Mouse (Mus musculus): ENCODE measurements around the gene Trmt44. TPM values are rescaled to one million over a fixed set of nuclear protein-coding genes. Genes with fewer than 3 reads are reported as not detected.

Trmt44 gene
- polyA plus RNA-seq, 1 experiment from 2014 or later: 6.9 TPM

DNA sequence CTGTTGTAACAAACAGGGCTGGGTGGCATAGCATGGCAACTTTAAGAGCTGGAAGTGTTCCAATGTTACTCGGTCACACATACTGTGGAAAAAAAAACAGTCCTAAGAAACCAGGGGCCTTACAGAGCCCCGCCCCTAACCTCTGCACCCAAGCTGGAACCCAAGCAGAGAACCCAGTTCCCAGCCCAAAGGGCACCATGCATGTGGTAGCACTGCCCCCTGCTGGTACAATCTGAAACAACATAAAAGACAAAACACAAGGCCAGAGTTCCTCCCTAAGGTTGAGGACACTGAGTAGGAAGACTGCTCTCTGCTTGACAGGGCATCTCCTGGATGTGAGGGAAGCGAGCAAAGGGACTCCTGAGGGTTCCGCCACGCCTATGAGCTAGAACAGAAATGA lies 64.3 kb downstream of the Trmt44 start:
- ATAC-seq (replicated peaks; ENCODE audit: insufficient number of reproducible peaks, low FRiP score, low TSS enrichment, low read depth) (no peak), DNase-seq (ENCODE audit: low spot score) (peak; percentile 83)
- Histone ChIP-seq H3K27me3 (ENCODE audit: control insufficient read depth, insufficient read depth, low read length) (no peaks in the 10 kb centered on the region), H3K36me3 (replicated peaks; ENCODE audit: control insufficient read depth, insufficient read depth, low read depth, low read length) (no peaks in the 10 kb centered on the region), H3K4me2 (ENCODE audit: low read depth, low read length) (no peak overlapping the region), H3K9me3 (replicated peaks; ENCODE audit: control insufficient read depth, low read length) (no peaks in the 10 kb centered on the region), H3K4me1 (ENCODE audit: control insufficient read depth, insufficient read depth, low read length) (no peaks in the 10 kb centered on the region), H3K4me3 (ENCODE audit: low read depth, low read length) (no peak overlapping the region), H3K27ac (replicated peaks; ENCODE audit: low read depth, low read length) (no peak overlapping the region), H3K9ac (replicated peaks; ENCODE audit: low read length) (no peak overlapping the region)
- WGBS: 18% methylated on average over 5 of the region's 5 CpGs

Other genes starting within 250 kb of the Trmt44 start
- 11.8 and 12.3 TPM in 2 replicates for gene Hmx1, start 186.0 kb downstream of the Trmt44 start, polyA plus RNA-seq (2014; fragmentation: Nextera tagmentation; extraction: Ambion mirVana)
- gene Cpz, start 49.4 kb downstream of the Trmt44 start, polyA plus RNA-seq (2014; fragmentation: Nextera tagmentation; extraction: Ambion mirVana): 3.6 and 6.0 TPM in 2 replicates
- 10.5 and 10.9 TPM in 2 replicates for gene Acox3, start 8.0 kb upstream of the Trmt44 start, polyA plus RNA-seq (2014; fragmentation: Nextera tagmentation; extraction: Ambion mirVana)
- 3.6 and 4.4 TPM in 2 replicates for gene Htra3, start 104.7 kb upstream of the Trmt44 start, polyA plus RNA-seq (2014; fragmentation: Nextera tagmentation; extraction: Ambion mirVana)
- gene Sh3tc1, start 164.9 kb upstream of the Trmt44 start, polyA plus RNA-seq (2014; fragmentation: Nextera tagmentation; extraction: Ambion mirVana): 2.9 TPM in 2 replicates
- 0.20 and 0.55 TPM in 2 replicates for gene Ablim2, start 182.8 kb upstream of the Trmt44 start, polyA plus RNA-seq (2014; fragmentation: Nextera tagmentation; extraction: Ambion mirVana)

Measured in embryonic facial prominence, embryonic 11.5 days (tissue).